Comparison of ENCODE assay signal across 24 mouse cellular contexts in the genomic region with DNA sequence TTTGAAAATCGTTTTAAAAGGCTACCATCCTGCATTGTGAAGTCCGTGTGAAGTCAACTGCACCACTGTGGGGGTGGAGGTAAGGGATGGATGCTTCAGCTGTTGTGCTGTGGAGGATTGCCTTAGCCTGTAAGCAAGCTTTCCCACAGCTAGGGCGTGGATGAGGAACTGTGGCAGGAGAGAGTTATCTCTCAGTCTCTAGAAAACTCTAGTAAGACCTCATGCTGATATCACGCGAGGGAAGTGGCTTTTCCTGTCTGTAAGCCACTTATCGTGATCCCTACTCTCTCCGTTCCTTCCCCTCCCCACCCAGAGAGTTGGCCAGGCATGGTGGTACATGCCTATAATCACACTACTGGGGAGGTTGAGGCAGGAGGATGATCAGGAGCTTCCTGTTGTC. TPM values are rescaled to one million over a fixed set of nuclear protein-coding genes. Genes with fewer than 3 reads are reported as not detected.
DNase-seq lines count a peak whose midpoint lies in the region; ATAC-seq and TF ChIP-seq lines count a peak whose summit lies in the region.
"Had no signal": no experiment of that assay in that cellular context is flagged by ENCODE, and none has a peak within 500 bp of the region (broad histone marks: within the 10 kb centered on the region; RNA-seq: fewer than 3 reads in every experiment).

No protein-coding gene starts in this region.

- H3K27ac ChIP-seq in liver, embryonic 15.5 days (replicated peaks): no peak overlapping the region; the same call in 1 of the 2 replicates
- peak overlapping the region; percentile 92 for H3K27ac ChIP-seq in olfactory bulb, adult 2 months (ENCODE audit: insufficient read depth, low read depth, low read length)
- H3K27ac ChIP-seq: forebrain, embryonic 12.5 days; heart, embryonic 13.5 days; limb, embryonic 13.5 days had no signal

- H3K9ac ChIP-seq in liver, embryonic 15.5 days: no peak overlapping the region
- H3K9ac ChIP-seq: forebrain, embryonic 12.5 days; heart, embryonic 13.5 days; limb, embryonic 13.5 days had no signal

- no peak overlapping the region for H3K4me3 ChIP-seq in liver, embryonic 15.5 days (replicated peaks)
- H3K4me3 ChIP-seq in olfactory bulb, adult 2 months (ENCODE audit: insufficient read depth, low read depth, low read length): no peak overlapping the region
- H3K4me3 ChIP-seq: forebrain, embryonic 12.5 days; heart, embryonic 13.5 days; limb, embryonic 13.5 days had no signal

- H3K9me3 ChIP-seq in liver, embryonic 15.5 days (replicated peaks): no peaks in the 10 kb centered on the region
- H3K9me3 ChIP-seq: forebrain, embryonic 12.5 days had no signal

- TF ChIP-seq CTCF in olfactory bulb, adult 2 months (IDR thresholded peaks at IDR 0.05; ENCODE audit: insufficient read depth, low read depth, low read length): no peak

- no peaks in the 10 kb centered on the region for H3K36me3 ChIP-seq in liver, embryonic 15.5 days (replicated peaks)
- H3K36me3 ChIP-seq: forebrain, embryonic 12.5 days; limb, embryonic 13.5 days had no signal

- no peak overlapping the region for H3K4me2 ChIP-seq in liver, embryonic 15.5 days
- H3K4me2 ChIP-seq: forebrain, embryonic 12.5 days; heart, embryonic 13.5 days; limb, embryonic 13.5 days had no signal

- 19% methylated on average over 7 of the region's 7 CpGs for WGBS in liver, embryonic 15.5 days (ENCODE audit: insufficient replicate concordance)
- 56% methylated on average over 7 of the region's 7 CpGs for WGBS in olfactory bulb, adult 2 months

- peak; percentile 38 for DNase-seq in layer of hippocampus, adult 9-11 months
- no peak for DNase-seq in layer of hippocampus, postnatal 25 days (ENCODE audit: extremely low spot score in 1 of 2, low spot score in 1 of 2)
- no peak for DNase-seq in kidney, adult 8-10 months
- no peak for DNase-seq in kidney, postnatal 14 days
- DNase-seq: adrenal gland, postnatal 25 days; cerebellum, adult 18-20 months; cerebellum, postnatal 36 days; gastrocnemius, postnatal 14 days; heart, adult 18-20 months; heart, postnatal 36 days; kidney, postnatal 10 days; thymus, postnatal 14 days had no signal

- H3K4me1 ChIP-seq in liver, embryonic 15.5 days (replicated peaks): peaks cover 48% of the 10 kb centered on the region
- peaks cover 44% of the 10 kb centered on the region for H3K4me1 ChIP-seq in olfactory bulb, adult 2 months (ENCODE audit: control insufficient read depth, insufficient read depth, low read length)

- peak; percentile 48; the same call in 1 of the 2 replicates for ATAC-seq in erythroblast, adult 5-6 weeks (replicated peaks; ENCODE audit: low FRiP score, poor library complexity, severe bottlenecking)
- ATAC-seq in liver, embryonic 15.5 days (ENCODE audit: insufficient read depth): peak; percentile 47; the same call in 1 of the 2 replicates
- ATAC-seq: hindbrain, embryonic 16.5 days; intestine, postnatal 0 days; lung, postnatal 0 days; midbrain, embryonic 16.5 days had no signal

- H3K27me3 ChIP-seq in liver, embryonic 15.5 days: no peaks in the 10 kb centered on the region
- H3K27me3 ChIP-seq: CH12.LX; forebrain, embryonic 12.5 days; heart, embryonic 13.5 days; limb, embryonic 13.5 days had no signal

- TF ChIP-seq POLR2A in olfactory bulb, adult 2 months (IDR thresholded peaks at IDR 0.05; ENCODE audit: insufficient read depth, low read depth, low read length): no peak

RNA-seq across cellular contexts. Expression of gene Crtam, which starts 44.9 kb away (rescaled TPM):
- total RNA-seq in layer of hippocampus, postnatal 25 days (2021): under 1 TPM in 1 of 2 experiments, not detected in 1; 0.19 TPM
- not detected in 2 replicates for total RNA-seq in erythroblast, adult 5-6 weeks (2015; ENCODE audit: low replicate concordance)
- total RNA-seq in erythroblast, adult 5-6 weeks (2017; ENCODE audit: low replicate concordance): not detected in 2 replicates
- 0.08 TPM in 1 of 2 replicates, not detected in the other for polyA plus RNA-seq in liver, embryonic 15.5 days (2015; fragmentation: Nextera tagmentation; extraction: Ambion mirVana)
- polyA plus RNA-seq in olfactory bulb, adult 2 months (2012; ENCODE audit: insufficient read depth, insufficient read length, low replicate concordance, missing spikeins): not detected in 2 replicates
- total RNA-seq: CH12.LX; gastrocnemius, postnatal 14 days; heart, postnatal 36 days had no signal
- polyA plus RNA-seq: heart, embryonic 13.5 days; neural tube, embryonic 11.5 days had no signal
